Mouse (Mus musculus): ENCODE results near the gene Snrpc. TPM values are rescaled to one million over a fixed set of nuclear protein-coding genes. Genes with fewer than 3 reads are reported as not detected.

The Snrpc gene
- polyA plus RNA-seq, 1 experiment from 2014 or later: 425 TPM

DNA sequence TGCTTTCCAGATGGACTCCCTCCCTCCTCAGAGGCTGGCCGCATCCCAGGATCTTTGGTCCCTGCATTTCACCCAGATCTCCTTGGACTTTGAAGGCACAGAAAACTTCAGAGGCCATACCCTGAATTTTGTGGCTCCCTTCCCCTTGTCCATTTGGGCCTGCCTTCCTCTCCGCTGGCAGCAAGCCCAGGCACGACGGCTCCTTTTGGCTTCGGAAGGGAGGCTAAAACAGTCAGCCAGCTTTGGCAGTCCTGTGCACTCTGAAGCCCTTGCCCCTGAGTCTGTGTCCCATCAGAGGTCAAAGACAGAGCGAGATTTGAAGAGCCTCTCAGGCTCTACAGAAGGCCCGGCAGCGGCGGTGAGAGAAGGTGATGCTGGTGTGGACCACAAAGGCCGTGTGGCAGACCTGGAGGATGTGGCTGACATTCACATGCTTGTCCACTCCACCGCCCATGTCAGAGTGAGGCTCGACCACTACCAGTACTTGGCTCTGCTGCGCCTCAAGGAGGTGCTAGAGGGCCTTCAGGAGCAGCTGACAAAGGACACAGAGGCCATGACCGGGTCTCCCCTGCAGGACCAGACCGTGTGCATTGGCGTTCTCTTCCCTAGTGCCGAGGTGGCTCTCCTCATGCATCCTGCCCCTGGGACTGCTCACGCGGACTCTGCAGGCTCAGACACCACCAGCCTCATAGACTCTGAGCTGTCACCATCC lies 48.7 kb downstream of the Snrpc start:
- 87% methylated on average over 19 of the region's 19 CpGs for WGBS
- H3K4me1 ChIP-seq: no peaks in the 10 kb centered on the region
- peaks cover 91% of the 10 kb centered on the region for H3K36me3 ChIP-seq
- H3K9me3 ChIP-seq (replicated peaks): no peaks in the 10 kb centered on the region
- H3K27me3 ChIP-seq (ENCODE audit: low read depth, poor library complexity, severe bottlenecking): no peaks in the 10 kb centered on the region
- no peak for DNase-seq (ENCODE audit: low spot score)
- H3K4me3 ChIP-seq: no peak overlapping the region
- no peak overlapping the region for H3K27ac ChIP-seq

Other genes with a start within 250 kb of the Snrpc start
- 88.2 and 96.2 TPM in 2 replicates for gene Nudt3, start 214.7 kb upstream of the Snrpc start, polyA plus RNA-seq (2016; fragmentation: Nextera tagmentation; extraction: Ambion mirVana)
- gene RPS10-NUDT3, start 202.9 kb upstream of the Snrpc start, polyA plus RNA-seq (2016; fragmentation: Nextera tagmentation; extraction: Ambion mirVana): not detected in 2 replicates
- gene Rps10, start 201.5 kb upstream of the Snrpc start, polyA plus RNA-seq (2016; fragmentation: Nextera tagmentation; extraction: Ambion mirVana): 875 and 1,046 TPM in 2 replicates
- 5.8 and 6.0 TPM in 2 replicates for gene Pacsin1, start 182.6 kb upstream of the Snrpc start, polyA plus RNA-seq (2016; fragmentation: Nextera tagmentation; extraction: Ambion mirVana)
- gene Spdef, start 109.2 kb upstream of the Snrpc start, polyA plus RNA-seq (2016; fragmentation: Nextera tagmentation; extraction: Ambion mirVana): 0.26 TPM in 1 of 2 replicates, not detected in the other
- 15.3 and 17.6 TPM in 2 replicates for gene D17Wsu92e, start 17.5 kb upstream of the Snrpc start, polyA plus RNA-seq (2016; fragmentation: Nextera tagmentation; extraction: Ambion mirVana)
- 9.3 and 10.0 TPM in 2 replicates for gene Uhrf1bp1, start 18.3 kb downstream of the Snrpc start, polyA plus RNA-seq (2016; fragmentation: Nextera tagmentation; extraction: Ambion mirVana)
- gene Anks1, start 71.2 kb downstream of the Snrpc start, polyA plus RNA-seq (2016; fragmentation: Nextera tagmentation; extraction: Ambion mirVana): 13.3 and 15.5 TPM in 2 replicates
- gene Taf11, start 71.7 kb downstream of the Snrpc start, polyA plus RNA-seq (2016; fragmentation: Nextera tagmentation; extraction: Ambion mirVana): 92.8 and 93.9 TPM in 2 replicates
- gene Tcp11, start 242.5 kb downstream of the Snrpc start, polyA plus RNA-seq (2016; fragmentation: Nextera tagmentation; extraction: Ambion mirVana): 0.97 and 1.1 TPM in 2 replicates